Mouse (Mus musculus) hindbrain, embryonic 13.5 days (tissue): ENCODE measurements around the gene Vwa8. TPM values are rescaled to one million over a fixed set of nuclear protein-coding genes. Genes with fewer than 3 reads are reported as not detected.

Experiments
- ATAC-seq: fragments of 200-750 bp; cut with Nextera tagmentation; 2 replicates; pipeline ENCODE4 v1.8.0; 2017; ENCODE audit warnings: moderate TSS enrichment; ENCODE audit not compliant: low FRiP score
- H3K27ac ChIP-seq: fragments of 300-500 bp; sonication (generic); 2 replicates; pipeline ENCODE4 v1.5.1; 2015; ENCODE audit warnings: inconsistent platforms, mild to moderate bottlenecking, moderate library complexity
- H3K27me3 ChIP-seq: fragments of 300-500 bp; sonication (generic); 2 replicates; pipeline ENCODE4 v1.6.1; 2015; ENCODE audit warnings: mild to moderate bottlenecking, inconsistent platforms
- H3K36me3 ChIP-seq: fragments of 300-500 bp; sonication (generic); 2 replicates; pipeline ENCODE4 v1.6.1; 2015; ENCODE audit warnings: mild to moderate bottlenecking, inconsistent platforms
- H3K4me1 ChIP-seq: fragments of 300-500 bp; sonication (generic); replicated peaks from 2 replicates; pipeline ENCODE4 v1.6.1; 2015; ENCODE audit warnings: inconsistent platforms
- H3K4me2 ChIP-seq: fragments of 300-500 bp; sonication (generic); 2 replicates; pipeline ENCODE4 v1.6.1; 2015; ENCODE audit warnings: inconsistent platforms, mild to moderate bottlenecking, moderate library complexity
- H3K4me3 ChIP-seq: fragments of 300-500 bp; sonication (generic); 2 replicates; pipeline ENCODE4 v1.5.1; 2015; ENCODE audit warnings: mild to moderate bottlenecking, inconsistent platforms
- H3K9ac ChIP-seq: fragments of 300-500 bp; sonication (generic); 2 replicates; pipeline ENCODE4 v1.6.1; 2015; ENCODE audit warnings: mild to moderate bottlenecking, inconsistent platforms
- H3K9me3 ChIP-seq: fragments of 300-500 bp; sonication (generic); 2 replicates; pipeline ENCODE4 v1.6.1; 2016; ENCODE audit warnings: inconsistent platforms
- WGBS: fragments of 180-500 bp; shearing (Covaris S2); methylation state at CpG from one replicate; pipeline ENCODE4 v1.1.7; 2015; 5-methylcytosine and 5-hydroxymethylcytosine counted together
- polyA plus RNA-seq: library from polyadenylated mRNA; unstranded; fragments of >200 nt; fragmentation: Nextera tagmentation; extraction: Ambion mirVana; gene quantifications from 2 replicates; pipeline ENCODE4 v1.2.1, GENCODE M21; 2015

Vwa8 gene
- polyA plus RNA-seq, 1 experiment from 2014 or later: 5.9 TPM

DNA sequence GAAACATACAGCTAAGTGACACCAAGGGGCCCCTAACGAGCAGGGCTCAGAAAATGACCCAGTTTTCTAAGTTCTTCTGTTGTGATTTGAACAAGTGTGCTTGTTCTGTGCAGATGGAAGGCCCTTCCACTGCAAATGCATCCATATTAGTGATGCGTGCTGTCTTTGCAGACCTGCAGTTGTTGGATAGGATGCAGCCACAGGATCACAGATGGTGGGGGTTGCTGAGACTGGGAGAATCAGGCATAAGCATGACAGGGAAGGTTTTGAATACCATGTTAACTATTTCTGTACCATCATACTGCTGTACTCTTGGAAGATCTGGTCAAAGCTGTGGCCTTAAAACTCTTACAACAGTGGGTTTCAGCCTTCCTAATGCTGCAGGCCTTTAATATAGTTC, 83.2 kb downstream of the Vwa8 start:
- Histone ChIP-seq H3K27me3 (no peaks in the 10 kb centered on the region), H3K4me1 (peaks cover 9% of the 10 kb centered on the region), H3K9me3 (no peaks in the 10 kb centered on the region), H3K36me3 (peaks cover 5% of the 10 kb centered on the region), H3K4me3 (no peak overlapping the region), H3K27ac (no peak overlapping the region), H3K4me2 (no peak overlapping the region), H3K9ac (no peak overlapping the region)
- ATAC-seq: no peak
- 70% methylated on average over 2 of the region's 2 CpGs for WGBS

- Histone ChIP-seq H3K9ac (no peak overlapping the region), H3K4me1 (peaks cover 9% of the 10 kb centered on the region), H3K9me3 (no peaks in the 10 kb centered on the region), H3K27me3 (no peaks in the 10 kb centered on the region), H3K4me3 (no peak overlapping the region), H3K36me3 (peaks cover 7% of the 10 kb centered on the region), H3K4me2 (no peak overlapping the region), H3K27ac (no peak overlapping the region)
- no peak for ATAC-seq
- WGBS: 78% methylated on average over 8 of the region's 8 CpGs
Measured at GRCm38 (mm10) chr14:78933399-78933798, 84.5 kb downstream of the Vwa8 start.

GRCm38 (mm10) chr14:78934596-78934995, 85.7 kb downstream of the Vwa8 start:
- peaks cover 7% of the 10 kb centered on the region for H3K36me3 ChIP-seq
- H3K4me2 ChIP-seq: no peak overlapping the region
- no peak overlapping the region for H3K9ac ChIP-seq
- no peaks in the 10 kb centered on the region for H3K9me3 ChIP-seq
- peaks cover 9% of the 10 kb centered on the region for H3K4me1 ChIP-seq
- ATAC-seq: no peak
- 93% methylated on average over 6 of the region's 6 CpGs for WGBS
- no peaks in the 10 kb centered on the region for H3K27me3 ChIP-seq
- no peak overlapping the region for H3K4me3 ChIP-seq
- H3K27ac ChIP-seq: no peak overlapping the region

DNA sequence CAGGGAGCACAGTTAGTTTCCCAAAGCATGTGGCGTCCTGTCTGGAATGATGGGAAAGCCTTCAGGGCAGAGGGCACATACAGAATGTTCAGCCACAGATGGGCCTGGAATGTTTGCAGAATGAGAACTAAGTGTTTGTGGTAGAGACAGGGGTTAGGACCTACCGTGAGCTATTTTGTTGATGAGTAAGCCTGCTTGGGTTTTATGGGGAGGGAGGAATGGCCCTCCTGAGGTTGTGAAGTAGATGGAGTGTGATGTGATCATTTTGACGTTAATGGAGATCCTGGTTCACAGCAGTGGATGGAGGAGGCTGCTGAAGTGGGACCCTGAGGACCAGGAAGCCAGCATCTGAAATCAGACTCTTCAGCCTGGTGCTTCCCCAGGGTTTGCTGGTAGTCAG, 86.9 kb downstream of the Vwa8 start:
- Histone ChIP-seq H3K27me3 (no peaks in the 10 kb centered on the region), H3K36me3 (peaks cover 10% of the 10 kb centered on the region), H3K27ac (no peak overlapping the region), H3K4me3 (no peak overlapping the region), H3K4me1 (peaks cover 9% of the 10 kb centered on the region), H3K4me2 (no peak overlapping the region), H3K9ac (no peak overlapping the region), H3K9me3 (no peaks in the 10 kb centered on the region)
- 41% methylated on average over 3 of the region's 3 CpGs for WGBS
- ATAC-seq: no peak

DNA sequence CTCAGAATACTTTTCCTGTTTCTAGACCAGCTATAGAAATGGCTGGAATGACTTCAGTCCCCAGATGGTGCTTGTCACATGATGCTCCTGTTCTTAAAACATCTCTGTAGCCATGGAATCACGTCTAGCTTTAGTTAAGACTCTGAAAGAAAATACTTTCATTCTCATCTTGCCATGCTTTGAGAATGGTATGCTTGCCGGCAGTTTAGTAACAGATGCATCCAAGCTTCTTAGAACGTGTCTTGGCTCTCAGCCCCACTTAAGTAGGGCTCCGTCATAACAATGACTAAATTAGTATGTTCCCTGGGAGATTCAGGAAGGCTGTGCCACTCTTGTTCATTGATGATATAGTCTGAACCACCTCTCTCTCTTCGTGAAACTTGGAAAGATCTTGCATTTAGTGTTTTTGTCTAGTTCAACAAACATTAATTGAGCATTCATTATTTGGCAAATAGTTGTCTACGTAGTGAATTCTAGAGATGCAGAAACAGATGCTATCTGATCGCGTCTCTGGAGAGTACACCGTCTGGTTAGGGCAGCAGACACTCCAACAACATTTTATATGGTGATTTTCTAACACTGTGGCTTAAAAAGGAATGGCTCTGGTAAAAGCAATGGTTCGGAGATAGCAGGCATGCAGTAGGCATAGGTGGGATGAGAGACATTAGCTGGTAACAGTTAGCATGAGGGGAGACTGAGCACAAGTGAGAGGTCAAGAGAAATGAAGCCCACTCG, 93.1 kb downstream of the Vwa8 start:
- Histone ChIP-seq H3K9me3 (no peaks in the 10 kb centered on the region), H3K9ac (no peak overlapping the region), H3K4me3 (no peak overlapping the region), H3K4me1 (no peaks in the 10 kb centered on the region), H3K36me3 (peaks cover 7% of the 10 kb centered on the region; the same call in 1 of the 2 replicates), H3K27ac (no peak overlapping the region), H3K27me3 (no peaks in the 10 kb centered on the region), H3K4me2 (no peak overlapping the region)
- no peak for ATAC-seq
- 75% methylated on average over 11 of the region's 11 CpGs for WGBS

- Histone ChIP-seq H3K4me2 (no peak overlapping the region), H3K36me3 (peaks cover 4% of the 10 kb centered on the region; the same call in 1 of the 2 replicates), H3K4me3 (no peak overlapping the region), H3K27me3 (no peaks in the 10 kb centered on the region), H3K9ac (no peak overlapping the region), H3K9me3 (no peaks in the 10 kb centered on the region), H3K4me1 (no peaks in the 10 kb centered on the region), H3K27ac (no peak overlapping the region)
- no peak for ATAC-seq
- WGBS: 81% methylated on average over 2 of the region's 2 CpGs
Measured at GRCm38 (mm10) chr14:78955745-78956144, 106.9 kb downstream of the Vwa8 start.

DNA sequence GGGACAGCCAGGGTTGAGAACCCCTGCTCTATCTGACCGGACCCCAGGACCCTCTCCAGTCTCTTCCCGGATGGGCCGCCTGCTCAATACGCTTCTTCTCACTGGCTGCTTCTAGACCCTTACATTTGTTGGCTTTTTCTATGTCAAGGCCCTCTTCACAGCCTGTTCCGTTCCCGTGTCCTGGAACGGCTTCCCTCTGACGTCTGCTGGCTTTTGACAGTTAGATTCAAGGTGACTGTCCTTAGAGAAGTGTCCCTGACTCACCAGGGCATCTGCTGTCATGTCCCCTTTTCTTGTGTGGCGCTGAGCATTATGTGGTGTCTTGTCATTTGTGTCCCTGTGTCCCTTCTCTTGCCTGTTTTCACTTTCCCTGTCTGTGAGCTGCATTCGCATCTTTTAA, 121.8 kb downstream of the Vwa8 start:
- 96% methylated on average over 10 of the region's 10 CpGs for WGBS
- H3K9ac ChIP-seq: no peak overlapping the region
- peaks cover 2% of the 10 kb centered on the region; the same call in 1 of the 2 replicates for H3K36me3 ChIP-seq
- H3K4me3 ChIP-seq: no peak overlapping the region
- H3K27ac ChIP-seq: no peak overlapping the region
- H3K9me3 ChIP-seq: no peaks in the 10 kb centered on the region
- no peak overlapping the region for H3K4me2 ChIP-seq
- H3K27me3 ChIP-seq: no peaks in the 10 kb centered on the region
- no peak for ATAC-seq
- H3K4me1 ChIP-seq: no peaks in the 10 kb centered on the region

- no peaks in the 10 kb centered on the region for H3K27me3 ChIP-seq
- WGBS: 56% methylated on average over 1 of the region's 1 CpGs
Measured at GRCm38 (mm10) chr14:78972424-78972823, 123.6 kb downstream of the Vwa8 start.

GRCm38 (mm10) chr14:78983104-78983503, 134.3 kb downstream of the Vwa8 start:
- no peak overlapping the region for H3K9ac ChIP-seq
- no peaks in the 10 kb centered on the region for H3K36me3 ChIP-seq
- H3K4me1 ChIP-seq: no peaks in the 10 kb centered on the region
- H3K4me3 ChIP-seq: no peak overlapping the region
- H3K4me2 ChIP-seq: no peak overlapping the region
- H3K9me3 ChIP-seq: no peaks in the 10 kb centered on the region
- no peak for ATAC-seq
- 62% methylated on average over 2 of the region's 2 CpGs for WGBS
- H3K27ac ChIP-seq: peak overlapping the region; percentile 52; the same call in 1 of the 2 replicates
- no peaks in the 10 kb centered on the region for H3K27me3 ChIP-seq

More at GRCm38 (mm10) chr14:78972424-78972823, 123.6 kb downstream of the Vwa8 start:
- no peak overlapping the region for H3K27ac ChIP-seq
- H3K4me2 ChIP-seq: no peak overlapping the region
- no peak for ATAC-seq
- no peaks in the 10 kb centered on the region for H3K9me3 ChIP-seq
- H3K4me3 ChIP-seq: no peak overlapping the region
- H3K9ac ChIP-seq: no peak overlapping the region
- H3K36me3 ChIP-seq: no peaks in the 10 kb centered on the region
- no peaks in the 10 kb centered on the region for H3K4me1 ChIP-seq

DNA sequence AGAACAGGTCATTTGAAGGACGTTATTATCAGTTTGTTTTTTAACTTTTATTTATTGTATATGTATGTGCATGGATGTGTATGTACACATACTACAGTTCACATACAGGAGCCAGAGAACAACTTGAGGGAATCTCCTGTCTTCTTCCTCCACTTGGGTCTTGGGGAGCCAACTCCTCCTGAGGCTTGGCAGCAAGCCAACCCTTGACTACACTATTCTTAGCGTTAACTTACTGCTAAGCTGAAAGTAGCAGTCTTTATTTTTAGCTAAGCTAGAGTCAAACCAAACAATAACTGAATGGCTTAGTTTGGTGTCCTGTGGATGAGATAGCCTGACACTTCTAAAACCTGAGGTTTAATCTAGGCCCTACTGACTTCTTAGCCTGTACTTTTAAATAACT, 135.4 kb downstream of the Vwa8 start:
- Histone ChIP-seq H3K4me2 (no peak overlapping the region), H3K4me3 (no peak overlapping the region), H3K36me3 (no peaks in the 10 kb centered on the region), H3K27ac (no peak overlapping the region), H3K4me1 (no peaks in the 10 kb centered on the region), H3K9ac (no peak overlapping the region), H3K27me3 (no peaks in the 10 kb centered on the region), H3K9me3 (no peaks in the 10 kb centered on the region)
- no peak for ATAC-seq
- 68% methylated on average over 2 of the region's 2 CpGs for WGBS

GRCm38 (mm10) chr14:78987543-78987942, 138.7 kb downstream of the Vwa8 start:
- no peaks in the 10 kb centered on the region for H3K27me3 ChIP-seq
- H3K9me3 ChIP-seq: no peaks in the 10 kb centered on the region
- WGBS: 86% methylated on average over 8 of the region's 8 CpGs
- H3K36me3 ChIP-seq: no peaks in the 10 kb centered on the region
- H3K4me2 ChIP-seq: no peak overlapping the region
- H3K9ac ChIP-seq: no peak overlapping the region
- no peak overlapping the region for H3K27ac ChIP-seq
- ATAC-seq: no peak
- H3K4me3 ChIP-seq: no peak overlapping the region
- H3K4me1 ChIP-seq: no peaks in the 10 kb centered on the region

DNA sequence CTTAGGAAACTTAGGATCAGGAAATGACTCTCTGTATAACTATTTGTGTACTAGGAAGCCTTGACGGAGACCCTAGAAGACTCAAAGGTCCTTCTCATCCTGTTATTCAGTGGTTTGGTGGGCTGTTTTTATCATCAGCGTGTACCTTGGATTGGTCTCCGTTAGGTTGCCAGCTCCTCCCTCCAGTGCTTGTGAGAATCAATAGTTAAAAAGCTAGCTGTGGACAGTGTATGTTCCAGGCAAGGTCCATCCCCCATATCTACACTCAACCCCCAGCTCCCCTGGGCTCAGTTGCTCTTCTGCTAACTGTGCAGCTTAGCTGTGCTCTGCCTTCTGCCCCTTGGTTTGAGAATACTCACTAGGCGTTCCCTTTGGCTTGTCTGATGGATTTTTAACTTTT, 143.6 kb downstream of the Vwa8 start:
- Histone ChIP-seq H3K9ac (no peak overlapping the region), H3K27ac (no peak overlapping the region), H3K4me3 (no peak overlapping the region), H3K4me2 (no peak overlapping the region), H3K36me3 (0 out of 2 replicates have a peak, but pooled peaks cover 3% of the 10 kb centered on the region), H3K9me3 (no peaks in the 10 kb centered on the region), H3K4me1 (no peaks in the 10 kb centered on the region), H3K27me3 (no peaks in the 10 kb centered on the region)
- no peak for ATAC-seq
- WGBS: 86% methylated on average over 4 of the region's 4 CpGs

DNA sequence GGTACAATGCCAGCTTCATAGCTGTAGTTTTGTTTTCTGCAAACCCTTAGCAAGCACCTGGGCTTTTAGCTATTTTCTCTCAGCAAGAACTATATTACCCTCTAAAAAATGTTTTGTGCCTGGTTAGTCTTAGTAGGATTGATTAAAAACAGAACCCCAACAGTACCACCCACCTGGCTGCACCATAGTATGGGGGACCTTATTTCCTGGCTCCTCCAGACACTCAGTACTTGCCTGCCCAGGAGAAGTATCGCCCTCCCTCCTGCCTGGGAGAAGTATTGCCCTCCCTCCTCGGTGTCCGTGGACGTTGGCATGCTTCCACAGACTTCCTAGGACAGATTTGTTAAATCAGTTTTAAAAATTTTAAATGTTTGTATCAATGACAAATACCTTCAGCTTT, 144.7 kb downstream of the Vwa8 start:
- Histone ChIP-seq H3K4me2 (no peak overlapping the region), H3K27me3 (no peaks in the 10 kb centered on the region), H3K36me3 (0 out of 2 replicates have a peak, but pooled peaks cover 3% of the 10 kb centered on the region), H3K4me1 (no peaks in the 10 kb centered on the region), H3K27ac (no peak overlapping the region), H3K9me3 (no peaks in the 10 kb centered on the region), H3K9ac (no peak overlapping the region), H3K4me3 (no peak overlapping the region)
- ATAC-seq: no peak
- 87% methylated on average over 4 of the region's 4 CpGs for WGBS
